Mouse (Mus musculus): ENCODE results near the gene Sox5. TPM values are rescaled to one million over a fixed set of nuclear protein-coding genes. Genes with fewer than 3 reads are reported as not detected.

Sox5 gene
- polyA plus RNA-seq, 2 experiments: 1.6 to 1.7 TPM

- Histone ChIP-seq H3K4me3 (ENCODE audit: insufficient read depth in 1 of 2, low read depth in 2 of 2, low read length in 2 of 2) (no peak overlapping the region), H3K9me3 (ENCODE audit: control insufficient read depth, low read length) (no peaks in the 10 kb centered on the region), H3K27me3 (ENCODE audit: control insufficient read depth, insufficient read depth, low read length) (no peaks in the 10 kb centered on the region), H3K36me3 (replicated peaks; ENCODE audit: control insufficient read depth, insufficient read depth, low read depth) (no peaks in the 10 kb centered on the region), H3K9ac (replicated peaks) (no peak overlapping the region), H3K27ac (no peak overlapping the region), H3K4me1 (replicated peaks; ENCODE audit: control insufficient read depth in 2 of 2, insufficient read depth in 2 of 2, low read length in 1 of 2) (no peaks in the 10 kb centered on the region), H3K4me2 (ENCODE audit: low read depth) (no peak overlapping the region)
- TF ChIP-seq CTCF (IDR thresholded peaks at IDR 0.05; ENCODE audit: low read depth) (no peak), EP300 (IDR thresholded peaks at IDR 0.05; ENCODE audit: low read depth) (no peak)
- 68% methylated on average over 3 of the region's 3 CpGs for WGBS (ENCODE audit: insufficient replicate concordance)
- no peak for DNase-seq (ENCODE audit: low read depth in 3 of 3, low spot score in 3 of 3)
- no peak for ATAC-seq (ENCODE audit: insufficient read depth)
Measured at GRCm38 (mm10) chr6:143915686-143916085, 866.1 kb downstream of the Sox5 start.

GRCm38 (mm10) chr6:143912316-143912715 is 869.5 kb downstream of the Sox5 start:
- no peaks in the 10 kb centered on the region for H3K36me3 ChIP-seq (replicated peaks; ENCODE audit: control insufficient read depth, insufficient read depth, low read depth)
- 62% methylated on average over 3 of the region's 3 CpGs for WGBS (ENCODE audit: insufficient replicate concordance)

DNA sequence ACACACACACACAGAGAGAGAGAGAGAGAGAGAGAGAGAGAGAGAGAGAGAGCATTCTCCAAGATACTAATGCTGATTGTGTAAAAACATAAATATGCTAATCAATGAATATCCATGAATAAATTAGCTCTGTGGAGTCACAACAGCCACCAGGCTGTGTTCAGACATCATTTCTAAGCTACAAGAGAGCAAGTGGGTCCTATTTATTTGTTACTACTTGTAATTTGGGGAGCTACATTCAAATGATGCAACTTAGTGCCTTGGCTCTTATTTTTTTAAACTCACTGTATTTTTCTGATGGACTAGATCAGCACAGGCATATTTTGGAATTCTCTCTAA is 877.1 kb downstream of the Sox5 start:
- Histone ChIP-seq H3K36me3 (replicated peaks; ENCODE audit: control insufficient read depth, insufficient read depth, low read depth) (no peaks in the 10 kb centered on the region), H3K4me1 (replicated peaks; ENCODE audit: control insufficient read depth in 2 of 2, insufficient read depth in 2 of 2, low read length in 1 of 2) (0 out of 4 replicates have a peak, but pooled peaks cover 0 to 3% of the 10 kb centered on the region in 2 experiments), H3K27me3 (ENCODE audit: control insufficient read depth, insufficient read depth, low read length) (no peaks in the 10 kb centered on the region), H3K4me2 (ENCODE audit: low read depth) (no peak overlapping the region), H3K9me3 (ENCODE audit: control insufficient read depth, low read length) (no peaks in the 10 kb centered on the region), H3K4me3 (ENCODE audit: insufficient read depth in 1 of 2, low read depth in 2 of 2, low read length in 2 of 2) (no peak overlapping the region), H3K27ac (no peak overlapping the region), H3K9ac (replicated peaks) (no peak overlapping the region)
- no peak for TF ChIP-seq EP300 (IDR thresholded peaks at IDR 0.05; ENCODE audit: low read depth)
- TF ChIP-seq CTCF (IDR thresholded peaks at IDR 0.05; ENCODE audit: low read depth): no peak
- DNase-seq (ENCODE audit: low read depth in 3 of 3, low spot score in 3 of 3) (no peak), ATAC-seq (ENCODE audit: insufficient read depth) (no peak)

More at GRCm38 (mm10) chr6:143912316-143912715, 869.5 kb downstream of the Sox5 start:
- H3K4me1 ChIP-seq (replicated peaks; ENCODE audit: control insufficient read depth in 2 of 2, insufficient read depth in 2 of 2, low read length in 1 of 2): no peaks in the 10 kb centered on the region
- no peak overlapping the region for H3K4me3 ChIP-seq (ENCODE audit: insufficient read depth in 1 of 2, low read depth in 2 of 2, low read length in 2 of 2)
- H3K9ac ChIP-seq (replicated peaks): no peak overlapping the region
- no peaks in the 10 kb centered on the region for H3K27me3 ChIP-seq (ENCODE audit: control insufficient read depth, insufficient read depth, low read length)
- no peak overlapping the region for H3K27ac ChIP-seq
- no peak for ATAC-seq (ENCODE audit: insufficient read depth)
- H3K9me3 ChIP-seq (ENCODE audit: control insufficient read depth, low read length): no peaks in the 10 kb centered on the region
- no peak overlapping the region for H3K4me2 ChIP-seq (ENCODE audit: low read depth)
- no peak for DNase-seq (ENCODE audit: low read depth in 3 of 3, low spot score in 3 of 3)
- TF ChIP-seq CTCF (IDR thresholded peaks at IDR 0.05; ENCODE audit: low read depth) (no peak), EP300 (IDR thresholded peaks at IDR 0.05; ENCODE audit: low read depth) (no peak)

DNA sequence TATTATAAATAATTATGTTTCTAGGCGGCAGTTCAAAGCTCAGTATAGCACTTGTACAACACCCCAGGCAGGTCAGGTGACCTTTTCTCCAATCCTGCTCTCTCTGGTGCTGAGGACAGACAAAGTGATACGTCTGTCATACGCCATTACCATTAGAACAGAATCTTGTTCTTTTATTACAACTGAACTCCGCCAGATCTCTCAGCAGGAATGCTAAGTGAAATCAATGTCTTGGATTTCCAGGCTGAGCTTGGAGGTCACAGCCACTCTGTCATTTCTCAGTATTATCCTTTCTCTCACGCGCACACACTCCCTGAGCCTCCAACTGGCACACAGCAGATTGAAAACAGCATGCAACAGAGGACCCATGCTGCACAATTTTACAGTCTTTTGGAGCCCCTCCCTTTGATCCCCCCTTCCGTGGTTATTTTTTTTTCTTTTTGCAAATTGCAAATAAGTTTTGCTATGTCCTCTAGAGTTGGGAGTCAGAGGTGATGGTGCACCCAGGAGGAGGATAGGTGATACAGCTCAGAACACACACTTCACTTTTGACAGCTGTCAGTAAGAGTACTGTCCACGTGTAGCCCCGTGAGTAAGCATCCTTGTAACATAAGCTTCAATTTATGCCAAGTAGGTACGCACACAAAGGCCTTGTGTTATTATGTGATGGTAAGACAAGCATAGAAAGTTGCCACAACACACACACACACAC is 877.6 kb downstream of the Sox5 start:
- H3K27ac ChIP-seq: no peak overlapping the region
- no peaks in the 10 kb centered on the region for H3K9me3 ChIP-seq (ENCODE audit: control insufficient read depth, low read length)
- H3K27me3 ChIP-seq (ENCODE audit: control insufficient read depth, insufficient read depth, low read length): no peaks in the 10 kb centered on the region
- H3K36me3 ChIP-seq (replicated peaks; ENCODE audit: control insufficient read depth, insufficient read depth, low read depth): no peaks in the 10 kb centered on the region
- DNase-seq (ENCODE audit: low read depth in 3 of 3, low spot score in 3 of 3): no peak
- WGBS (ENCODE audit: insufficient replicate concordance): 72% methylated on average over 10 of the region's 10 CpGs
- H3K4me3 ChIP-seq (ENCODE audit: insufficient read depth in 1 of 2, low read depth in 2 of 2, low read length in 2 of 2): no peak overlapping the region
- H3K9ac ChIP-seq (replicated peaks): no peak overlapping the region
- H3K4me2 ChIP-seq (ENCODE audit: low read depth): no peak overlapping the region
- H3K4me1 ChIP-seq (replicated peaks; ENCODE audit: control insufficient read depth in 2 of 2, insufficient read depth in 2 of 2, low read length in 1 of 2): 0 out of 4 replicates have a peak, but pooled peaks cover 0 to 3% of the 10 kb centered on the region in 2 experiments
- no peak for TF ChIP-seq EP300 (IDR thresholded peaks at IDR 0.05; ENCODE audit: low read depth)
- TF ChIP-seq CTCF (IDR thresholded peaks at IDR 0.05; ENCODE audit: low read depth): no peak
- no peak for ATAC-seq (ENCODE audit: insufficient read depth)

GRCm38 (mm10) chr6:143900871-143901270 is 880.9 kb downstream of the Sox5 start:
- DNase-seq (ENCODE audit: low read depth in 3 of 3, low spot score in 3 of 3) (no peak), ATAC-seq (ENCODE audit: insufficient read depth) (no peak)
- Histone ChIP-seq H3K9ac (replicated peaks) (no peak overlapping the region), H3K4me3 (ENCODE audit: insufficient read depth in 1 of 2, low read depth in 2 of 2, low read length in 2 of 2) (no peak overlapping the region), H3K36me3 (replicated peaks; ENCODE audit: control insufficient read depth, insufficient read depth, low read depth) (no peaks in the 10 kb centered on the region), H3K4me2 (ENCODE audit: low read depth) (no peak overlapping the region), H3K9me3 (ENCODE audit: control insufficient read depth, low read length) (no peaks in the 10 kb centered on the region), H3K27ac (no peak overlapping the region), H3K4me1 (replicated peaks; ENCODE audit: control insufficient read depth in 2 of 2, insufficient read depth in 2 of 2, low read length in 1 of 2) (0 out of 4 replicates have a peak, but pooled peaks cover 0 to 3% of the 10 kb centered on the region in 2 experiments), H3K27me3 (ENCODE audit: control insufficient read depth, insufficient read depth, low read length) (no peaks in the 10 kb centered on the region)
- 78% methylated on average over 4 of the region's 4 CpGs for WGBS (ENCODE audit: insufficient replicate concordance)
- TF ChIP-seq CTCF (IDR thresholded peaks at IDR 0.05; ENCODE audit: low read depth): no peak
- no peak for TF ChIP-seq EP300 (IDR thresholded peaks at IDR 0.05; ENCODE audit: low read depth)

All from liver, embryonic 14.5 days (tissue).